9 mouse cellular contexts compared by ENCODE assay signal in the genomic region with DNA sequence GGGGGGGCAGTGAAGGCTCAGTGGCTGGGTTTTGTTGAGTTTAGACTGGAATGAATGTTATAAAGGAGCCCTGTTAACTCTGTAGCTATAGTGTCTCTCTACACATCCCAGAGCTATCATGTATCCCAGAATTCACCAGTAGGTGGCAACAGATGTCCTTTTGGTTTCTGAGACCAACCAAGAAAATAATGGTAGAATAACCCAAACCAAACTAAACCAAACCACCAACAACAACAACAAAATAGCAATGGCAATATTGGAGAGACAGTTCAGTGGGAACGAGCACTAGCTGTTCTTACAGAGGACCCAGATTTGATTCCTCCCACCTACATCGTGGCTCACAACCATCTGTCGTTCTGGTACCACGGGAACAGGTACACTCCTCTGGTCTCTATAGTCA. TPM values are rescaled to one million over a fixed set of nuclear protein-coding genes. Genes with fewer than 3 reads are reported as not detected.
DNase-seq lines count a peak whose midpoint lies in the region; ATAC-seq lines count a peak whose summit lies in the region.
"Had no signal": no experiment of that assay in that cellular context is flagged by ENCODE, and none has a peak within 500 bp of the region (broad histone marks: within the 10 kb centered on the region; RNA-seq: fewer than 3 reads in every experiment).

No protein-coding gene starts in this region.

- WGBS in forebrain, embryonic 16.5 days = 92% methylated on average over 4 of the region's 4 CpGs
- 94% methylated on average over 4 of the region's 4 CpGs for WGBS in forebrain, embryonic 11.5 days

- H3K27ac ChIP-seq in forebrain, embryonic 16.5 days (ENCODE audit: low read length) = no peak overlapping the region
- no peak overlapping the region for H3K27ac ChIP-seq in forebrain, embryonic 11.5 days (ENCODE audit: low read depth, low read length)

- peaks cover 15% of the 10 kb centered on the region; the same call in 1 of the 2 replicates for H3K36me3 ChIP-seq in forebrain, embryonic 16.5 days (ENCODE audit: control insufficient read depth, insufficient read depth)
- peaks cover 2% of the 10 kb centered on the region; the same call in 1 of the 2 replicates for H3K36me3 ChIP-seq in forebrain, embryonic 11.5 days (ENCODE audit: control insufficient read depth, insufficient read depth, low read length)

- H3K4me1 ChIP-seq in forebrain, embryonic 16.5 days (replicated peaks; ENCODE audit: control insufficient read depth, insufficient read depth, low read length) = no peaks in the 10 kb centered on the region
- no peaks in the 10 kb centered on the region for H3K4me1 ChIP-seq in forebrain, embryonic 11.5 days (replicated peaks; ENCODE audit: control insufficient read depth, insufficient read depth, low read length)

- intact Hi-C loops in left cerebral cortex, postnatal 14 days (cut with DNase I) = no loop called here

- H3K4me2 ChIP-seq in forebrain, embryonic 16.5 days (ENCODE audit: low read length) = no peak overlapping the region
- no peak overlapping the region for H3K4me2 ChIP-seq in forebrain, embryonic 11.5 days (ENCODE audit: low read depth, low read length, severe bottlenecking)

- no peaks in the 10 kb centered on the region for H3K27me3 ChIP-seq in forebrain, embryonic 16.5 days (replicated peaks; ENCODE audit: control insufficient read depth, insufficient read depth, low read length)
- H3K27me3 ChIP-seq in forebrain, embryonic 11.5 days (ENCODE audit: control insufficient read depth, insufficient read depth, low read length) = no peaks in the 10 kb centered on the region
- H3K27me3 ChIP-seq: megakaryocyte, embryonic 14.5 days had no signal

- H3K9me3 ChIP-seq in forebrain, embryonic 16.5 days (ENCODE audit: control insufficient read depth, low read length) = no peaks in the 10 kb centered on the region
- H3K9me3 ChIP-seq in forebrain, embryonic 11.5 days (ENCODE audit: control insufficient read depth, low read length) = no peaks in the 10 kb centered on the region
- H3K9me3 ChIP-seq: megakaryocyte, embryonic 14.5 days had no signal

- 0 out of 2 replicates have a peak, but pooled peaks have one; percentile 26 for ATAC-seq in forebrain, embryonic 16.5 days
- ATAC-seq in forebrain, embryonic 11.5 days (replicated peaks; ENCODE audit: low FRiP score) = no peak
- peak; percentile 42; the same call in 1 of the 2 replicates for ATAC-seq in megakaryocyte progenitor cell, adult 5-6 weeks (replicated peaks; ENCODE audit: poor library complexity)

- no peak overlapping the region for H3K4me3 ChIP-seq in forebrain, embryonic 16.5 days (replicated peaks; ENCODE audit: low read length)
- no peak overlapping the region for H3K4me3 ChIP-seq in forebrain, embryonic 11.5 days (ENCODE audit: low read depth, low read length)
- H3K4me3 ChIP-seq: megakaryocyte, embryonic 14.5 days had no signal

- DNase-seq in forebrain, embryonic 11.5 days (ENCODE audit: low spot score) = no peak
- peak; percentile 53 to 57 for DNase-seq in left cerebral cortex, postnatal 14 days (ENCODE audit: low spot score in 2 of 2)
- DNase-seq in left cerebral cortex, adult 8-10 months (ENCODE audit: low spot score in 2 of 2) = no peak
- peak; percentile 46 for DNase-seq in ZHBTc4 (ENCODE audit: low read depth, low spot score)
- DNase-seq in urinary bladder, postnatal 25 days (ENCODE audit: low spot score) = no peak
- no peak for DNase-seq in gastrocnemius, postnatal 10 days

- H3K9ac ChIP-seq in forebrain, embryonic 16.5 days (replicated peaks; ENCODE audit: low read depth, low read length) = no peak overlapping the region
- no peak overlapping the region for H3K9ac ChIP-seq in forebrain, embryonic 11.5 days (ENCODE audit: low read length)

RNA-seq across cellular contexts. Expression of a gene that starts 22.4 kb away (rescaled TPM):
- polyA plus RNA-seq in forebrain, embryonic 16.5 days (2015; fragmentation: Nextera tagmentation; extraction: Ambion mirVana) = 0.98 and 1.8 TPM in 2 replicates
- polyA plus RNA-seq in forebrain, embryonic 11.5 days (2014; fragmentation: Nextera tagmentation; extraction: Ambion mirVana) = not detected in 2 replicates
- total RNA-seq in left cerebral cortex, postnatal 14 days (2021) = 10 to 100 TPM in 1 of 2 experiments, 1 to 10 TPM in 1; 3.0 to 10.0 TPM
- total RNA-seq in left cerebral cortex, adult 8-10 months (2022) = 1 to 10 TPM; 2.3 to 4.5 (median 3.0) TPM
- 0.20 and 0.25 TPM in 2 replicates for total RNA-seq in megakaryocyte progenitor cell, adult 5-6 weeks (2015)
- total RNA-seq in megakaryocyte progenitor cell, adult 5-6 weeks (2017) = 1.1 TPM in 1 of 2 replicates, not detected in the other
- 100 to 1,000 TPM; 272 to 307 TPM for total RNA-seq in gastrocnemius, postnatal 10 days (2021)

RNA-seq across cellular contexts. Expression of a gene that starts 35.6 kb away (rescaled TPM):
- polyA plus RNA-seq in forebrain, embryonic 16.5 days (2015; fragmentation: Nextera tagmentation; extraction: Ambion mirVana) = 17.6 and 21.3 TPM in 2 replicates
- 5.9 and 6.1 TPM in 2 replicates for polyA plus RNA-seq in forebrain, embryonic 11.5 days (2014; fragmentation: Nextera tagmentation; extraction: Ambion mirVana)
- 1 to 10 TPM; 7.4 to 8.9 TPM for total RNA-seq in left cerebral cortex, postnatal 14 days (2021)
- 1 to 10 TPM; 3.8 to 5.2 (median 4.6) TPM for total RNA-seq in left cerebral cortex, adult 8-10 months (2022)
- total RNA-seq in megakaryocyte progenitor cell, adult 5-6 weeks (2015) = not detected in 2 replicates
- not detected in 2 replicates for total RNA-seq in megakaryocyte progenitor cell, adult 5-6 weeks (2017)
- total RNA-seq in gastrocnemius, postnatal 10 days (2021) = 10 to 100 TPM; 20.5 to 24.2 TPM

RNA-seq across cellular contexts. Expression of a gene that starts 43.1 kb away (rescaled TPM):
- 78.9 and 80.4 TPM in 2 replicates for polyA plus RNA-seq in forebrain, embryonic 16.5 days (2015; fragmentation: Nextera tagmentation; extraction: Ambion mirVana)
- 112 and 123 TPM in 2 replicates for polyA plus RNA-seq in forebrain, embryonic 11.5 days (2014; fragmentation: Nextera tagmentation; extraction: Ambion mirVana)
- total RNA-seq in left cerebral cortex, postnatal 14 days (2021) = 10 to 100 TPM; 27.5 to 32.9 TPM
- 10 to 100 TPM; 24.4 to 33.6 (median 25.7) TPM for total RNA-seq in left cerebral cortex, adult 8-10 months (2022)
- 91.3 and 92.6 TPM in 2 replicates for total RNA-seq in megakaryocyte progenitor cell, adult 5-6 weeks (2015)
- total RNA-seq in megakaryocyte progenitor cell, adult 5-6 weeks (2017) = 95.8 and 100 TPM in 2 replicates
- total RNA-seq in gastrocnemius, postnatal 10 days (2021) = 10 to 100 TPM; 30.5 to 33.4 TPM

RNA-seq across cellular contexts. Expression of a gene that starts 55.2 kb away (rescaled TPM):
- 32.5 and 36.0 TPM in 2 replicates for polyA plus RNA-seq in forebrain, embryonic 16.5 days (2015; fragmentation: Nextera tagmentation; extraction: Ambion mirVana)
- polyA plus RNA-seq in forebrain, embryonic 11.5 days (2014; fragmentation: Nextera tagmentation; extraction: Ambion mirVana) = 37.6 and 40.4 TPM in 2 replicates
- total RNA-seq in left cerebral cortex, postnatal 14 days (2021) = 1 to 10 TPM; 4.4 to 7.4 TPM
- total RNA-seq in left cerebral cortex, adult 8-10 months (2022) = 1 to 10 TPM; 6.6 to 9.7 (median 8.4) TPM
- total RNA-seq in megakaryocyte progenitor cell, adult 5-6 weeks (2015) = not detected in 2 replicates
- total RNA-seq in megakaryocyte progenitor cell, adult 5-6 weeks (2017) = not detected in 2 replicates
- 1 to 10 TPM; 1.6 to 1.9 TPM for total RNA-seq in gastrocnemius, postnatal 10 days (2021)

Comparison
In these comparisons a context has a peak if more than half of its experiments do, and no peak if none do; other contexts are left out.
1. DNase-seq: peak in left cerebral cortex, postnatal 14 days (2 of 2) and ZHBTc4 (single experiment); none in forebrain, embryonic 11.5 days (single experiment), left cerebral cortex, adult 8-10 months (0 of 2), urinary bladder, postnatal 25 days (single experiment) and gastrocnemius, postnatal 10 days (single experiment).
2. RNA of a gene that starts 22.4 kb away (total RNA-seq): 272 to 307 TPM in gastrocnemius, postnatal 10 days; 3.0 to 10.0 TPM in left cerebral cortex, postnatal 14 days, 2.3 to 4.5 TPM in left cerebral cortex, adult 8-10 months and 0.20 to 1.1 TPM in megakaryocyte progenitor cell, adult 5-6 weeks; every median in the first group is over 10 times any median in the second.
3. RNA of a gene that starts 35.6 kb away (total RNA-seq): 20.5 to 24.2 TPM in gastrocnemius, postnatal 10 days, 7.4 to 8.9 TPM in left cerebral cortex, postnatal 14 days and 3.8 to 5.2 TPM in left cerebral cortex, adult 8-10 months; not detected in megakaryocyte progenitor cell, adult 5-6 weeks; every median in the first group is over 4 times any median in the second.